Mouse (Mus musculus): ENCODE data around the gene Impdh2. TPM values are rescaled to one million over a fixed set of nuclear protein-coding genes. Genes with fewer than 3 reads are reported as not detected.
A peak's percentile ranks its signal among the peaks of the same experiment; 100 is the strongest.

Gene Impdh2
- total RNA-seq, 2 experiments from 2014 or later: 61.3 to 63.7 TPM

- no peak for DNase-seq (ENCODE audit: low spot score in 2 of 2)
- H3K4me3 ChIP-seq: no peak overlapping the region
- H3K27ac ChIP-seq: no peak overlapping the region
- no peak for TF ChIP-seq CTCF (conservative IDR thresholded peaks at IDR 0.05)
Observed at GRCm38 (mm10) chr9:108559169-108559568, 917 bp upstream of the Impdh2 start.

DNA sequence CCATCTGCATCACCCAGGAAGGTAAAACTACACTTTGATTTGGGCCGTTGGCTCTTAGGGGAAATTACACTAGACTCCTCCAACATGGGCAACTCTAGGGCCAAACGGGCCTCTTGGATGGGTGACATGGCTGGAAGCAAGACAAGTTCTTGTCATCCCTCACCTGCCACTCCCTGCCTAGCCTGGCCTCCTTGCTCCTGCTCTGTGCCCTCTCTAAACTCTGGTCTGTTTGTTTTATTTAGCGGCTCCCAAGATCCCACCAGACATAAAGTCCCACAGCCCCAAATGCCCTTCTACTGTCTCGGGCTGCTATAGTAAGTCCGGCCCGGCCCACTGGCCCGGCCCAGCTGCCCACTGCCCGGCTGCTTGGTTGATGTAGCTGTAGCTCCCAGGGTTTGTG, 3.6 kb downstream of the Impdh2 start:
- no peak overlapping the region for H3K27ac ChIP-seq
- DNase-seq (ENCODE audit: low spot score in 2 of 2): no peak
- no peak for TF ChIP-seq CTCF (conservative IDR thresholded peaks at IDR 0.05)
- no peak overlapping the region for H3K4me3 ChIP-seq

GRCm38 (mm10) chr9:108564131-108564530, 4.0 kb downstream of the Impdh2 start:
- no peak overlapping the region for H3K27ac ChIP-seq
- TF ChIP-seq CTCF (conservative IDR thresholded peaks at IDR 0.05): no peak
- DNase-seq (ENCODE audit: low spot score in 2 of 2): no peak
- no peak overlapping the region for H3K4me3 ChIP-seq

- TF ChIP-seq CTCF (conservative IDR thresholded peaks at IDR 0.05): no peak
- DNase-seq (ENCODE audit: low spot score in 2 of 2): no peak
- H3K4me3 ChIP-seq: peak overlapping the region; percentile 69
- H3K27ac ChIP-seq: peak overlapping the region; percentile 100
Observed at GRCm38 (mm10) chr9:108565881-108566814, 6.1 kb downstream of the Impdh2 start.

DNA sequence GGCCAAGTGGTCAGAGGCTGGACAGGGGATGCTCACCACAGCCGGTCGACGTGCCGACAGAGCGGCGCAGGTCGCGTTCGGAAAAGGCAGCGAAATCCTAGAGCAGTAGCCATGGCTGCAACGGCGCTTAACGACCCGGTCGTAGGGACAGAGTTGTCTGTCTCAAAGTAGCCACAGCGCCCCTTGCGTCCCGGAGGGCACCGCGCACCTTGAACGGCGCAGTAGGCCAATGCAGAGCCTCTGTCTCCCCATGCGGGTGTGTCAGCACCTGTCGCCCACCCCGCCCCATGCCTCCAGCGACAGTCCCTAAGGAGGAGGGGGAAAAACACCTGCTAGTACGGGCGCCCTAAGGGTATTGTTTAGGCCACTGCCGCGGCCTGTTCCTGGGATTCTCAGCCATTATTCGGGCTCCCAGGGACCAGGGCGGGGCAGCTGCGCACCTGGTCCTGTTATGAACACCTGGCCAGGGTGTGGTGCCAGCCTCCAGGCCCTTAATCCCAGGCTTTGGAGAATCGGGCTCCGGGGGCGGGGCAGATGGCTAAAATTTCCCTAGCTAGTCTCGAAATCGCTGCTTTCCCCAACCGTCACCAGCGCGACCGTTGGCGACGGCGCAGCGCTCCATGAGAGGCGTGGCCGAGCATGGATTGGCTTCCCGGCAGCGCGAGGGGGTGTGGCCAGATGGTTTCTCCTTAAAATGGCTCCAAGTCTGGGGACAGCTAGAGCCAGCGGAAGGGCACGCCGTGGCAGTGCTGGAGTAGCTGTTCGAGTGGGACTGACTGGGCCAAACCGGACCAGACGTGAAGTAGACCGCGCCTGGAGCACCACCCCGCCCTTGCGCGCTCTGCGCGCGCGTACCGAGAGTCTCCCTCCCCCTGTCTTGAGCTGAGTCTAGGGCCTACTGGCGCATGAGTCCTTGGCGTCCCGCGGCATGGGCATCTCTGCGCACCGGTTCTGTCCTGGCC, 7.0 kb downstream of the Impdh2 start, which contains the start of gene Ndufaf3:
Ndufaf3 (minus strand) TSS at position 620 of the 962 bp plus-strand sequence.
- DNase-seq (ENCODE audit: low spot score in 2 of 2): peak; percentile 95 to 98
- H3K27ac ChIP-seq: peak within 1 kb of the TSS; percentile 100
- peak; percentile 96 for TF ChIP-seq CTCF (conservative IDR thresholded peaks at IDR 0.05)
- peak within 1 kb of the TSS; percentile 69 for H3K4me3 ChIP-seq

- Histone ChIP-seq H3K27ac (peak overlapping the region; percentile 100), H3K4me3 (peak overlapping the region; percentile 69)
- no peak for DNase-seq (ENCODE audit: low spot score in 2 of 2)
- TF ChIP-seq CTCF (conservative IDR thresholded peaks at IDR 0.05): no peak
Observed at GRCm38 (mm10) chr9:108567931-108568419, 7.9 kb downstream of the Impdh2 start.

DNA sequence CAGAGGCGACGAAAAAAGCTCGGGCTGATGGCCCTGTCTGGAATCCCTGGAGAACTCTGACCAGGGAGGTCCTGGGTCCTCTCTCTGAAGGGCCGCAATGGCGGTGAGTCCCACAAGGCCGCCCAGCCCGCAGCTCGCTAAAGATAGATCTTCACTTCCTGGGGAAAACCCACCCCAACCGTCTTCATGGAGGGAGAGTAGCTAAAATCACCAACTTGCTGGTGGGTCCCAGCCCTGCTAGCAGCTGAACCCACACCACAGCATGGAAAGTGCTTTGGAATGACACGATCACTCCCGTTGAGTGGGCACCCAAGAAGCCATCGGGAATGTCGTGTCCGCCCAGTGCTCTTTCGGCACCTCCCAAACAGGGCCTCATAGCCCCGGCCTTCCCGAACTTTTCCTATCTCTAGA, 8.4 kb downstream of the Impdh2 start:
- no peak for TF ChIP-seq CTCF (conservative IDR thresholded peaks at IDR 0.05)
- Histone ChIP-seq H3K4me3 (peak overlapping the region; percentile 69), H3K27ac (peak overlapping the region; percentile 23; the same call in 1 of the 2 replicates)
- no peak for DNase-seq (ENCODE audit: low spot score in 2 of 2)

DNA sequence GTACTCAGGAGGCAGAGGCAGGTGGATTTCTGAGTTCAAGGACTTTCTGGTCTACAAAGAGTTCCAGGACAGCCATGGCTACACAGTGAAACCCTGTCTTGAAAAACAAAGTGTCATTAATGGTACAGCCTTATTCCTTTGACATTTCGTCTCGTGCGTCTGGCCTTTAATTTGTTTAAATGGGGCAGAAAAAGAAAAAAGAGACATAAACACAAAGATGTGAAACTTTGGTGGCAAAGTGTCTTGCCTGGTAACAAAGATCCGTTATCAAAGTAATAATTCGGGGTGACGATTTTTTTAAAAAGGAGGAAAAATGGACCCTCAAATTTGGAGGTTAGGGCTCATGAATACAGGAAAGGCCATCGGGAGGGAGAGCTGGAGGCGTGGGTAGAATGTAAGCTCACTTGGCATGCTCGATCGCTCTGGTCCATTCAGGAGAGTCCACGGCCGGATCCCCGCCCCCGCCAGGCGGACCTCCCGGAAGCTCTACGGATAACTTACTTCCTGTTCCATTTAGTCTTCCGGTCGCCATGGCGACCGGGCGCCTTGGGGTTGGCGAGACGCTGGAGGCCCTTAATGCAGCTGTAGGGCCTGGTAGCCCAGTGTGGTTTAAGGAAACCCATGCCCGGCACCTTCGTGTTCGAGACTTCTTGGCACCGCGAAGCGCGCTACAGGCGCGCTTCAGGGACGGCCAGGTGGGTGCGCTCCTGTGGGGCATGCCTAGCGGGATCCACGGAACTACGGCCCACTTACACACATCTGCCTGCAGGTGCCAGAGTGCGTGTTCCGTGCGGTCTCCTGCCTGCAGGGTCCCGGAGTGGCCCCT, 9.5 kb downstream of the Impdh2 start, which contains the start of gene Dalrd3:
Dalrd3 (plus strand) TSS at position 506 of the 826 bp plus-strand sequence.
- Histone ChIP-seq H3K4me3 (peak within 1 kb of the TSS; percentile 79), H3K27ac (peak within 1 kb of the TSS; percentile 93)
- no peak for TF ChIP-seq CTCF (conservative IDR thresholded peaks at IDR 0.05)
- peak; percentile 85 to 92 for DNase-seq (ENCODE audit: low spot score in 2 of 2)

GRCm38 (mm10) chr9:108570207-108570896, 10.3 kb downstream of the Impdh2 start:
- TF ChIP-seq CTCF (conservative IDR thresholded peaks at IDR 0.05): peak; percentile 83
- peak; percentile 70 to 78 for DNase-seq (ENCODE audit: low spot score in 2 of 2)
- H3K27ac ChIP-seq: peak overlapping the region; percentile 93
- H3K4me3 ChIP-seq: peak overlapping the region; percentile 79

- no peak overlapping the region for H3K27ac ChIP-seq
- no peak for DNase-seq (ENCODE audit: low spot score in 2 of 2)
- no peak for TF ChIP-seq CTCF (conservative IDR thresholded peaks at IDR 0.05)
- no peak overlapping the region for H3K4me3 ChIP-seq
Observed at GRCm38 (mm10) chr9:108571401-108571973, 11.4 kb downstream of the Impdh2 start.

- Histone ChIP-seq H3K4me3 (no peak overlapping the region), H3K27ac (no peak overlapping the region)
- no peak for DNase-seq (ENCODE audit: low spot score in 2 of 2)
- no peak for TF ChIP-seq CTCF (conservative IDR thresholded peaks at IDR 0.05)
Observed at GRCm38 (mm10) chr9:108572321-108572720, 12.2 kb downstream of the Impdh2 start.
